12 mouse cellular contexts compared by ENCODE assay signal in genomic region chr1:68748976-68749375, GRCm38 (mm10).
A peak's percentile ranks its signal among the peaks of the same experiment; 100 is the strongest.
DNase-seq lines count a peak whose midpoint lies in the region; ATAC-seq and TF ChIP-seq lines count a peak whose summit lies in the region.
"Had no signal": no experiment of that assay in that cellular context is flagged by ENCODE, and none has a peak within 500 bp of the region (broad histone marks: within the 10 kb centered on the region; RNA-seq: fewer than 3 reads in every experiment).

No protein-coding gene starts in this region.

- H3K9ac ChIP-seq in kidney, embryonic 16.5 days (replicated peaks; ENCODE audit: low read length) = no peak overlapping the region
- no peak overlapping the region for H3K9ac ChIP-seq in forebrain, embryonic 13.5 days
- H3K9ac ChIP-seq in lung, postnatal 0 days (replicated peaks; ENCODE audit: low read depth) = no peak overlapping the region
- no peak overlapping the region for H3K9ac ChIP-seq in heart, embryonic 12.5 days
- H3K9ac ChIP-seq: intestine, embryonic 15.5 days had no signal

- TF ChIP-seq POLR2A in kidney, adult 2 months (IDR thresholded peaks at IDR 0.05; ENCODE audit: low read depth, low read length) = no peak

- 0% methylated on average over 1 of the region's 1 CpGs for WGBS in kidney, embryonic 16.5 days
- WGBS in kidney, adult 2 months = 32% methylated on average over 1 of the region's 1 CpGs
- 30% methylated on average over 1 of the region's 1 CpGs for WGBS in forebrain, embryonic 13.5 days
- WGBS in lung, postnatal 0 days = 6% methylated on average over 1 of the region's 1 CpGs
- 62% methylated on average over 1 of the region's 1 CpGs for WGBS in heart, embryonic 12.5 days

- H3K4me1 ChIP-seq in kidney, embryonic 16.5 days (ENCODE audit: insufficient read depth, low read length) = no peaks in the 10 kb centered on the region
- no peaks in the 10 kb centered on the region for H3K4me1 ChIP-seq in kidney, adult 2 months (ENCODE audit: control insufficient read depth, insufficient read depth, low read length)
- H3K4me1 ChIP-seq in forebrain, embryonic 13.5 days = peaks cover 4% of the 10 kb centered on the region
- no peaks in the 10 kb centered on the region for H3K4me1 ChIP-seq in lung, postnatal 0 days (ENCODE audit: insufficient read depth, low read depth, low read length)
- H3K4me1 ChIP-seq in heart, embryonic 12.5 days (replicated peaks) = no peaks in the 10 kb centered on the region
- H3K4me1 ChIP-seq: intestine, embryonic 15.5 days had no signal

- H3K9me3 ChIP-seq in kidney, embryonic 16.5 days (ENCODE audit: low read length) = no peaks in the 10 kb centered on the region
- no peaks in the 10 kb centered on the region for H3K9me3 ChIP-seq in forebrain, embryonic 13.5 days (replicated peaks)
- no peaks in the 10 kb centered on the region for H3K9me3 ChIP-seq in lung, postnatal 0 days (ENCODE audit: low read length)
- H3K9me3 ChIP-seq in heart, embryonic 12.5 days (replicated peaks) = no peaks in the 10 kb centered on the region
- H3K9me3 ChIP-seq: intestine, embryonic 15.5 days had no signal

- no peak for TF ChIP-seq CTCF in kidney, adult 2 months (conservative IDR thresholded peaks at IDR 0.05; ENCODE audit: insufficient read depth, insufficient read length, low read depth, low read length)
- TF ChIP-seq CTCF in lung, postnatal 0 days (IDR thresholded peaks at IDR 0.05) = no peak

- ATAC-seq in kidney, embryonic 16.5 days (ENCODE audit: low FRiP score, low TSS enrichment) = peak; percentile 61; the same call in 1 of the 2 replicates
- ATAC-seq in cerebellum, adult (ENCODE audit: insufficient number of reproducible peaks, low FRiP score, low TSS enrichment) = peak; percentile 97
- ATAC-seq in forebrain, embryonic 13.5 days = peak; percentile 89
- ATAC-seq in lung, postnatal 0 days = no peak
- ATAC-seq in heart, embryonic 12.5 days (ENCODE audit: insufficient number of reproducible peaks, low FRiP score) = no peak
- ATAC-seq: CD4-positive, CD25-positive, alpha-beta regulatory T cell, adult 4 months; intestine, embryonic 15.5 days had no signal

- DNase-seq in kidney, adult 2 months = no peak
- peak; percentile 37 for DNase-seq in mesoderm, embryonic 11.5 days (ENCODE audit: low read depth, low spot score)
- DNase-seq in lung, postnatal 0 days (ENCODE audit: low spot score) = no peak
- DNase-seq in lung, postnatal 25 days (ENCODE audit: low spot score) = no peak
- DNase-seq: gastrocnemius, postnatal 36 days had no signal

- H3K27me3 ChIP-seq in kidney, embryonic 16.5 days (ENCODE audit: insufficient read depth, low read length) = no peaks in the 10 kb centered on the region
- no peaks in the 10 kb centered on the region for H3K27me3 ChIP-seq in kidney, adult 2 months (replicated peaks; ENCODE audit: control insufficient read depth, insufficient read depth, low read length)
- no peaks in the 10 kb centered on the region for H3K27me3 ChIP-seq in forebrain, embryonic 13.5 days
- H3K27me3 ChIP-seq in lung, postnatal 0 days (replicated peaks; ENCODE audit: insufficient read depth, low read length) = no peaks in the 10 kb centered on the region
- no peaks in the 10 kb centered on the region for H3K27me3 ChIP-seq in heart, embryonic 12.5 days (replicated peaks)
- H3K27me3 ChIP-seq: intestine, embryonic 15.5 days had no signal

- no peak overlapping the region for H3K4me3 ChIP-seq in kidney, embryonic 16.5 days (ENCODE audit: low read length)
- H3K4me3 ChIP-seq in kidney, adult 2 months (ENCODE audit: insufficient read depth, low read depth, low read length) = no peak overlapping the region
- H3K4me3 ChIP-seq in forebrain, embryonic 13.5 days = no peak overlapping the region
- no peak overlapping the region for H3K4me3 ChIP-seq in lung, postnatal 0 days (ENCODE audit: low read depth, low read length)
- no peak overlapping the region for H3K4me3 ChIP-seq in heart, embryonic 12.5 days
- H3K4me3 ChIP-seq: intestine, embryonic 15.5 days had no signal

- H3K4me2 ChIP-seq in kidney, embryonic 16.5 days (replicated peaks; ENCODE audit: low read depth, low read length) = no peak overlapping the region
- H3K4me2 ChIP-seq in forebrain, embryonic 13.5 days = no peak overlapping the region
- no peak overlapping the region for H3K4me2 ChIP-seq in lung, postnatal 0 days (replicated peaks; ENCODE audit: low read depth, low read length)
- no peak overlapping the region for H3K4me2 ChIP-seq in heart, embryonic 12.5 days
- H3K4me2 ChIP-seq: intestine, embryonic 15.5 days; liver, embryonic 11.5 days had no signal

- no peak for TF ChIP-seq EP300 in lung, postnatal 0 days (IDR thresholded peaks at IDR 0.05)

- no peak overlapping the region for H3K27ac ChIP-seq in kidney, embryonic 16.5 days (ENCODE audit: low read length)
- no peak overlapping the region for H3K27ac ChIP-seq in kidney, adult 2 months (ENCODE audit: insufficient read depth, low read depth, low read length)
- H3K27ac ChIP-seq in forebrain, embryonic 13.5 days = no peak overlapping the region
- H3K27ac ChIP-seq in lung, postnatal 0 days (ENCODE audit: low read length) = no peak overlapping the region
- H3K27ac ChIP-seq in heart, embryonic 12.5 days (ENCODE audit: poor library complexity, severe bottlenecking) = no peak overlapping the region
- H3K27ac ChIP-seq: intestine, embryonic 15.5 days had no signal

- no peaks in the 10 kb centered on the region for H3K36me3 ChIP-seq in kidney, embryonic 16.5 days (ENCODE audit: insufficient read depth, low read length)
- H3K36me3 ChIP-seq in kidney, adult 2 months (ENCODE audit: control insufficient read depth, insufficient read depth, low read length) = no peaks in the 10 kb centered on the region
- no peaks in the 10 kb centered on the region for H3K36me3 ChIP-seq in forebrain, embryonic 13.5 days (ENCODE audit: poor library complexity, severe bottlenecking)
- no peaks in the 10 kb centered on the region for H3K36me3 ChIP-seq in lung, postnatal 0 days (ENCODE audit: insufficient read depth, low read length)
- H3K36me3 ChIP-seq in heart, embryonic 12.5 days = no peaks in the 10 kb centered on the region
- H3K36me3 ChIP-seq: intestine, embryonic 15.5 days had no signal

Comparison
In these comparisons a context has a peak if more than half of its experiments do, and no peak if none do; other contexts are left out.
1. ATAC-seq: peak in kidney, embryonic 16.5 days (single experiment), cerebellum, adult (single experiment) and forebrain, embryonic 13.5 days (single experiment); none in lung, postnatal 0 days (single experiment) and heart, embryonic 12.5 days (single experiment).